Mouse (Mus musculus) myocyte (in vitro differentiated cells): ENCODE results near the gene Ndufa4l2.

Source experiments
- MAX ChIP-seq: IDR thresholded peaks from one replicate; pipeline ENCODE4 v1.6.1; 2011; ENCODE audit warnings: low read depth, mild to moderate bottlenecking, control low read depth
- MYOG ChIP-seq, 3 experiments: IDR thresholded peaks; one replicate each; pipeline ENCODE4 v1.6.1; 2011; ENCODE audit warnings: control low read depth in 2 of 3, low read depth in 2 of 3, mild to moderate bottlenecking in 2 of 3; ENCODE audit not compliant: insufficient read length in 2 of 3, control insufficient read depth in 1 of 3, insufficient read depth in 1 of 3
- POLR2A ChIP-seq: IDR thresholded peaks from one replicate; pipeline ENCODE4 v1.6.1; 2011; ENCODE audit warnings: low read depth, mild to moderate bottlenecking, control low read depth, moderate library complexity; ENCODE audit not compliant: insufficient read length
- POLR2AphosphoS2 ChIP-seq: IDR thresholded peaks from one replicate; pipeline ENCODE4 v1.6.1; 2011; ENCODE audit warnings: low read depth, control low read depth; ENCODE audit not compliant: insufficient read length
- SRF ChIP-seq: IDR thresholded peaks from one replicate; pipeline ENCODE4 v1.6.1; 2011; ENCODE audit warnings: low read depth; ENCODE audit not compliant: control insufficient read depth, insufficient read length

- TF ChIP-seq MYOG (IDR thresholded peaks at IDR 0.05; ENCODE audit: control insufficient read depth in 1 of 3, insufficient read depth in 1 of 3, insufficient read length in 2 of 3, low read depth in 2 of 3) (no peak), SRF (no peak), POLR2AphosphoS2 (no peak), MAX (no peak), POLR2A (no peak)
These were observed 4.4 kb downstream of the Ndufa4l2 start for GRCm38 (mm10) chr10:127519041-127519701.
